ENCODE assay signal across 12 mouse cellular contexts in the genomic region with DNA sequence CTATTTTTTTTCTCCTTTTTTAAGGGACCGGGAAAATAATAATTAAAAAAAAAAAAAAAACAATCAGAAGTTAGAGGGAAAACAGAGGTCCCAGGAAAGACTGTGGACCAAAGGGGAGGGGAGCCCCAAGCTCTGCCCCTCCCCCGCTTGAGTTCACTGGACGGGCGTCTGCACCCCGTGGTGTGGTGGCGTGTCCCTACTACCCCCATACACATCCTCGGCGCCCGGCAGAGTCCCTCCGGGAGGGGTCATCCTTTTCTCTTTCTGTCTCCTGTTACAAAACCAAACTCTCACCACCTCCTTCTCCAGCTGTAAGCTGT. TPM values are rescaled to one million over a fixed set of nuclear protein-coding genes. Genes with fewer than 3 reads are reported as not detected.
A peak's percentile ranks its signal among the peaks of the same experiment; 100 is the strongest.
DNase-seq lines count a peak whose midpoint lies in the region; ATAC-seq and TF ChIP-seq lines count a peak whose summit lies in the region.
"Had no signal": no experiment of that assay in that cellular context is flagged by ENCODE, and none has a peak within 500 bp of the region (broad histone marks: within the 10 kb centered on the region; RNA-seq: fewer than 3 reads in every experiment).

No protein-coding gene starts in this region.

- no peak overlapping the region for H3K4me3 ChIP-seq in lung, embryonic 14.5 days (ENCODE audit: low read depth, low read length)
- H3K4me3 ChIP-seq in forebrain, embryonic 13.5 days: peak overlapping the region; percentile 94
- H3K4me3 ChIP-seq in intestine, embryonic 16.5 days (ENCODE audit: low read length): peak overlapping the region; percentile 54
- H3K4me3 ChIP-seq in neural tube, embryonic 15.5 days (replicated peaks): peak overlapping the region; percentile 63

- WGBS in lung, embryonic 14.5 days: under 1% methylated on average over 10 of the region's 10 CpGs
- WGBS in forebrain, embryonic 13.5 days: 0% methylated on average over 10 of the region's 10 CpGs
- 0% methylated on average over 10 of the region's 10 CpGs for WGBS in intestine, embryonic 16.5 days
- WGBS in neural tube, embryonic 15.5 days: under 1% methylated on average over 10 of the region's 10 CpGs

- H3K4me1 ChIP-seq in lung, embryonic 14.5 days (ENCODE audit: insufficient read depth): no peaks in the 10 kb centered on the region; the same call in 1 of the 2 replicates
- H3K4me1 ChIP-seq in forebrain, embryonic 13.5 days: peaks cover 21% of the 10 kb centered on the region
- peaks cover 26% of the 10 kb centered on the region for H3K4me1 ChIP-seq in intestine, embryonic 16.5 days (ENCODE audit: control insufficient read depth, insufficient read depth, low read length)
- H3K4me1 ChIP-seq in neural tube, embryonic 15.5 days: peaks cover 34% of the 10 kb centered on the region

- no peak for ATAC-seq in lung, embryonic 14.5 days (ENCODE audit: insufficient read depth)
- ATAC-seq in forebrain, embryonic 13.5 days: no peak
- ATAC-seq in intestine, embryonic 16.5 days: no peak
- ATAC-seq in neural tube, embryonic 15.5 days (ENCODE audit: low FRiP score): no peak
- ATAC-seq in granulocyte monocyte progenitor cell, adult 5-6 weeks (replicated peaks; ENCODE audit: poor library complexity, severe bottlenecking): no peak
- ATAC-seq: Patski had no signal

- H3K36me3 ChIP-seq in lung, embryonic 14.5 days (ENCODE audit: insufficient read depth): no peaks in the 10 kb centered on the region
- no peaks in the 10 kb centered on the region for H3K36me3 ChIP-seq in forebrain, embryonic 13.5 days (ENCODE audit: poor library complexity, severe bottlenecking)
- no peaks in the 10 kb centered on the region for H3K36me3 ChIP-seq in intestine, embryonic 16.5 days (ENCODE audit: control insufficient read depth, insufficient read depth, low read length)
- no peaks in the 10 kb centered on the region for H3K36me3 ChIP-seq in neural tube, embryonic 15.5 days

- peak overlapping the region; percentile 70; the same call in 1 of the 2 replicates for H3K4me2 ChIP-seq in lung, embryonic 14.5 days
- H3K4me2 ChIP-seq in forebrain, embryonic 13.5 days: peak overlapping the region; percentile 97
- no peak overlapping the region for H3K4me2 ChIP-seq in intestine, embryonic 16.5 days (ENCODE audit: low read depth, low read length)
- peak overlapping the region; percentile 99 for H3K4me2 ChIP-seq in neural tube, embryonic 15.5 days

- H3K27ac ChIP-seq in lung, embryonic 14.5 days (ENCODE audit: low read depth): no peak overlapping the region
- H3K27ac ChIP-seq in forebrain, embryonic 13.5 days: peak overlapping the region; percentile 100
- no peak overlapping the region for H3K27ac ChIP-seq in intestine, embryonic 16.5 days (ENCODE audit: low read length)
- peak overlapping the region; percentile 95 for H3K27ac ChIP-seq in neural tube, embryonic 15.5 days (replicated peaks)

- no peak for TF ChIP-seq CTCF in lung, embryonic 14.5 days (IDR thresholded peaks at IDR 0.05; ENCODE audit: low read depth)

- H3K27me3 ChIP-seq in lung, embryonic 14.5 days (ENCODE audit: insufficient read depth, low read length): peaks cover 95% of the 10 kb centered on the region
- no peaks in the 10 kb centered on the region for H3K27me3 ChIP-seq in forebrain, embryonic 13.5 days
- peaks cover 60% of the 10 kb centered on the region for H3K27me3 ChIP-seq in intestine, embryonic 16.5 days (replicated peaks; ENCODE audit: control insufficient read depth, insufficient read depth, low read length)
- H3K27me3 ChIP-seq in neural tube, embryonic 15.5 days (replicated peaks): peaks cover 5% of the 10 kb centered on the region; the same call in 1 of the 2 replicates

- H3K9me3 ChIP-seq in lung, embryonic 14.5 days (ENCODE audit: low read depth, low read length): no peaks in the 10 kb centered on the region
- H3K9me3 ChIP-seq in forebrain, embryonic 13.5 days (replicated peaks): no peaks in the 10 kb centered on the region
- no peaks in the 10 kb centered on the region for H3K9me3 ChIP-seq in intestine, embryonic 16.5 days (ENCODE audit: control insufficient read depth, low read length)
- no peaks in the 10 kb centered on the region for H3K9me3 ChIP-seq in neural tube, embryonic 15.5 days (replicated peaks)

- no peak for DNase-seq in lung, embryonic 14.5 days
- no peak for DNase-seq in lung, postnatal 36 days
- no peak for DNase-seq in lung, postnatal 4 days
- DNase-seq: cerebellum, adult 11 months; lung, postnatal 10 days had no signal

- H3K9ac ChIP-seq in lung, embryonic 14.5 days: no peak overlapping the region
- peak overlapping the region; percentile 98 for H3K9ac ChIP-seq in forebrain, embryonic 13.5 days
- no peak overlapping the region for H3K9ac ChIP-seq in intestine, embryonic 16.5 days (ENCODE audit: low read depth, low read length)
- H3K9ac ChIP-seq in neural tube, embryonic 15.5 days (replicated peaks): peak overlapping the region; percentile 62

RNA-seq across cellular contexts. Expression of a gene that starts 1.6 kb away (rescaled TPM):
- polyA plus RNA-seq in lung, embryonic 14.5 days (2014; fragmentation: Nextera tagmentation; extraction: Ambion mirVana): not detected in 2 replicates
- polyA plus RNA-seq in forebrain, embryonic 13.5 days (2015; fragmentation: Nextera tagmentation; extraction: Ambion mirVana): 38.3 and 44.0 TPM in 2 replicates
- not detected in 2 replicates for polyA plus RNA-seq in intestine, embryonic 16.5 days (2015; fragmentation: Nextera tagmentation; extraction: Ambion mirVana)
- polyA plus RNA-seq in neural tube, embryonic 15.5 days (2015; fragmentation: Nextera tagmentation; extraction: Ambion mirVana): 11.8 and 14.3 TPM in 2 replicates
- total RNA-seq in granulocyte monocyte progenitor cell, adult 5-6 weeks (2014; fragmentation: Nextera tagmentation): not detected in 2 replicates
- total RNA-seq in granulocyte monocyte progenitor cell, adult 5-6 weeks (2017): not detected in 2 replicates
- total RNA-seq: gastrocnemius, adult 8-10 months had no signal
- polyA plus RNA-seq: large intestine, adult 2 months; Patski had no signal

Comparison
In these comparisons a context has a peak if more than half of its experiments do, and no peak if none do; other contexts are left out.
1. H3K27ac ChIP-seq: peak in forebrain, embryonic 13.5 days (single experiment) and neural tube, embryonic 15.5 days (single experiment); none in lung, embryonic 14.5 days (single experiment) and intestine, embryonic 16.5 days (single experiment).
2. H3K9ac ChIP-seq: peak in forebrain, embryonic 13.5 days (single experiment) and neural tube, embryonic 15.5 days (single experiment); none in lung, embryonic 14.5 days (single experiment) and intestine, embryonic 16.5 days (single experiment).
3. RNA of a gene that starts 1.6 kb away (polyA plus RNA-seq): 38.3 to 44.0 TPM in forebrain, embryonic 13.5 days and 11.8 to 14.3 TPM in neural tube, embryonic 15.5 days; not detected in lung, embryonic 14.5 days and not detected in intestine, embryonic 16.5 days; every median in the first group is over 10 times any median in the second.